Mouse (Mus musculus) bone marrow, adult 2 months (tissue): Measurements from ENCODE around the gene C8a.

Experiments
- CTCF ChIP-seq: fragments of 200-500 bp; IDR thresholded peaks from 2 replicates; pipeline ENCODE4 v1.5.1; 2011; ENCODE audit warnings: low read length, control low read depth; ENCODE audit not compliant: control insufficient read depth, insufficient read depth
- POLR2A ChIP-seq: fragments of 200-500 bp; IDR thresholded peaks from 2 replicates; pipeline ENCODE4 v1.6.1; 2011; ENCODE audit warnings: low read depth, mild to moderate bottlenecking, control low read depth, low read length, borderline replicate concordance; ENCODE audit not compliant: control insufficient read depth

GRCm38 (mm10) chr4:104801625-104802024, 74.6 kb downstream of the C8a start:
- no peak for TF ChIP-seq CTCF
- TF ChIP-seq POLR2A = no peak
